Mouse (Mus musculus) regulatory T cell (primary cell): ENCODE data around the gene Gatb.
"Not testable (repeated sequence)": the region's sequence is repeated elsewhere in the genome, so short reads cannot be mapped to it uniquely, and the experiment has no call there.

Source experiments
- in situ Hi-C: fragments of 300-600 bp; cut with MboI, MseI; formaldehyde crosslinking; loops from one replicate; pipeline ENCODE4 v1.15.1; 2025; ENCODE audit warnings: high pct_unique_total_duplicates

The Gatb gene

DNA sequence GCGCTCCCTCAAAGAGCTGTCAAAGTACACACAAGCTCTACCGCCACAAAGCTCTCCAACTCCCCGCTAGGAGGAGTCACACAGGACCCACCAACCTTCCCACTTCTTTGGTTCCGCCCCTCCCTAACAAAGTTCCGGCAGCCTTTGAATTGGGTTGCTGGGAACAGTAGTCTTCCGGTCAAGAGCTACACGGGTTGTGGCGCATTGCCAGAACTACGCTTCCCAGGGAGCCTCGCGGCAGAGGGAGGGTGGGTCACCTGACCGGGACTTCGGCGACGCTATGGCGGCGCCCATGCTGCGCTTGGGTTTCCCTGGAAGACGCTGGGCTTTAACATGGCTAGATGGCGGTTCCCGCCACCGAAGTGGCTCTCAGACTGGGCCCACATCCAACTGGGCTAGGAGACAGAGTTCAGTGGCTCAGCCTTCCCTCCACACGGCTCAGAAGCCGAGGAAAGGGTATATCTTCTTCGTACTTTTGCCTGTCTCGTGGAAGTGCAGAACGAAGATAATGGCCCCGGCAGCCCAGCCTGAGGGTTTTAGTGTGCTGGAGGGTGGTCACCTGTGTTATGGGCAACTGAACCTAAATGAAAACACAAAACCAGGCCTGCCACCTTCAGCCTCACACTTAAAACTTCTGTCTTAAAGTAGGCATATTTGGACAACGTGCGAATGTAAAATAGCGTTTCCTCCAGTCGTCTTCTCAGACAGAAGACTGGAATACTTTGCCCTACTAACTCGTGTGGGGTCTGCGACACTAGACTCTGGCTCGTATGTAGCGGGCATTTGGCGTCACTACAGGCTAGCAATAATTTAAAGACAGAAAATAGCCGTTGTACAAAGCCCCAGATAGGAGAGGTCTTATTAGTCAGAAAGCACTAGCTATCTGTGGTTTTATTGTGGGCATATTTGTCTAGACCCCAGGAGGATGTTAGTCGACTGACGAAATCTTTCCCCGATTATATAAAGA lies at the start of gene Gatb:
Gene Gatb, plus strand, starts transcription at position 256 of the 967 bp plus-strand sequence.
- in situ Hi-C loops: no loop called here

DNA sequence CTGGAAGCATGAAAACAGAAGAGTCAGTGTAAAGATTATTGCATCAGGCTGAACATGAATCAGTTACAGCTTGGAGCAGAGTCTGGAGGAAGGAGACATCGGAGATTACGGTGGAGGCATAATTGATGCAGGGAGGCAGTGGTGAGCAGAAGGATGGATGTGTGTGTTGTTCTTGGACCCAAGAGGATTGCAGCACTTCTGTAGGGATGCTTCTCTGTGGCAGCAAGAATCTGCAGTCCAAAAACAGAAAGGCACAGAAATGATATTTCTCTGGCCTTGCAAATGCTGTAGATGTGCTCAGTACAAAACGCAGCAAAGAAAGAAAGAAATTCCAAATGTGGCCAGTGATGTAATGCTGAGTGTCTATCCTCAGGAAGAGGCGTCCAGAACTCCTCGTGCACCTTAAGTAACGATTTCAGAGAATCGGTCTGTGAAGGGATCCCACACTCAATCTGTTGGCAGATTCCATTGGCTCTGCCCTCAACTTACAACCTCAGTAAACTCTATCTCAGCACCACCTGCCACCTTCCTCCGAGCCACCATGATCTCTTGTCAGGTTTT lies 43.2 kb upstream of the Gatb start:
- in situ Hi-C loops: no loop called here

DNA sequence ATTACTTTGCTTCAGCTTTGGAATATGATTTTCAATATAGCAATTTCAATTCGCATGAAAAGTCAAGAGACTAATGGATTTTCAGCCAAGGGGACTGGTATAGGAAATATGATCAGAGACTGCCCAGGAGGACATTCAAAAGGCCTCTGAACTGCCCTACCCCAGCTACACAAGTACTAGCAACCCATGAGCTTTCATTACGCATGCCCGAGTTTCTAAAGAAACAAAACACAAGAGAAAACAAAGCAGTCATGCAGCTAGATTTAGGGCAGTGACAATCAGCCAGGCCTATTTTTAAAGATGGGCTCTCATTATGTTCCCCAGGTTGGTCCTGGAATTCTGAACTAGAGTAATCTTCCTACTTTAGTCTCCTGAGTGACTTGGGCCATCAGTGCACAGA lies 41.5 kb upstream of the Gatb start:
- in situ Hi-C loops: no loop called here

DNA sequence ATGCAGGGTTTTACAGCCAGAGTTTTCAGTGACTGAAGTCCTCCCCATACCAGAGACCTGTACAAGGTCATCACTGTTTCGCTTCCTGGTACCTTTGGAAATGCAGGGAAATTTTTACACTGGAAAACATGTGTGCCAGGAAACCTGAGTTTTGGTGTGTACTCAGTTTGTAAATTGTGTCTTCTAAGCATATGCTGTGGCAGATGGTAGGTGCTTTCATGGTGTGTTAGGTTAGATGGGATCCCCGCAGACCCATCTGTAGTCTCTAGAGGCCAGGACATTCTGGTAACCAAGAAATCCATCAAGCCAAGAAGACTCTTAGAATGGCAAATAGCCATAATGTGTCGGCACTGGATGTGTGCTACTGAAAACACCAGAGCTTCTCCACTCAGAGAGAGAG lies 38.9 kb upstream of the Gatb start:
- in situ Hi-C loops: no loop called here

DNA sequence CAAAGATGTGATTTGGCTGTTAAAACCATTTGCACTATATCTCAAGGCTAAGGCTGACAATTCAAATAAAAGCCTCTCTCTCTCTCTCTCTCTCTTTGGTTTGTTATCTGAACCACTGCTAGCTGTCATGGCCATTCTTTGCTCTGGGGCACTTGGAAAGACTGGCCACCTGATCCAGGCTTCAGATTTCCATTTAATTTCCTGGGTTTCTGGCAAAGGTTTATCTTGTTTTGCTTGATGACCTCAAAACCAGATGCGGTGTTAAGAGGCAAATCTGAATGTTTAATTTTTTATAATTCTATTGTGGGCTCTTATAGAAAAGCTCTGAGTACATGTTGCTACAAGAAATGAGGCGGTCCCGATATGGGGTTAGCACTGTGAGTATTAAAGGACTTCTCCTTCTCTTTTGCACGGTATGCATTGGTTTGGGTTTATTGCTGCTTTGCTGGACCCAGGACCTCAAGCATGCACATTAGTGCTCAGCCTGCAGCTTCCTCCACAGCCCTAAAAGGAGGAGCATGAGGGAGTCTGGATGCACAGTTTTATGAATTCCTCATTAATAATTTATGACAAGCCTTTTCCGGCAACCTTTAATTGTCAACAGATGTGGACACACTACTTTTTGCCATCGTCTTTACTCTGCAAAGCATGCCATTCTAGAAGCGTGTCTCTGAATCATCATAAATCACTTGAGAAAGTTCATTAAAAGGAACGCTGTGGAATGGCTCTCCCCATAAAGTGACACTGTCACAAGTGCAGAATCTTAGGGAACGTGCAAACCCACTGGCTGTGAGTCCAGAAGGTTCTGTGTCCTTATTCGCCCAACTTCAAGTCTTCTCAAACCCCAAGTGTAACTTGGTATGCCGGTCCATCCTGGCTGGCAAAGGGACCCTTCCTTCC lies 38.0 kb upstream of the Gatb start:
- in situ Hi-C loops: no loop called here

DNA sequence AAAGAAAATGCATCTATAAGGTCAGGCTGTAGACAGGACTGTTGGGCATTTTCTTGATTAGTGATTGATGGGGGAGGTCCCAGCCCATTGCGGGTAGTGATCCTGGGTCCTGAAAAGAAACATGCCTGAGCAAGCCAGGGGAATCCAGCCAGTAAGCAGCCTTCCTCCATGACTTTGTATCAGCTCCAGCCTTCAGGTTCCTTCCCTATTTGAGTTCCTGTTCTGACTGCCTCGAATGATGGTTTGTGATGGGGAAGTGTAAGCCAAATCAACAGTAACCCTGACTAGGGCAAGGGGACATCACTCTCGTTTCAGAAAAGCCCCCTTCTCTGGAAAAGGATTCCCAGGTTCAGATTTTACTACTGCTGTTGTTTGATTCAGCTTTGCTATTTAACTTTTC lies 31.2 kb upstream of the Gatb start:
- in situ Hi-C loops: no loop called here

DNA sequence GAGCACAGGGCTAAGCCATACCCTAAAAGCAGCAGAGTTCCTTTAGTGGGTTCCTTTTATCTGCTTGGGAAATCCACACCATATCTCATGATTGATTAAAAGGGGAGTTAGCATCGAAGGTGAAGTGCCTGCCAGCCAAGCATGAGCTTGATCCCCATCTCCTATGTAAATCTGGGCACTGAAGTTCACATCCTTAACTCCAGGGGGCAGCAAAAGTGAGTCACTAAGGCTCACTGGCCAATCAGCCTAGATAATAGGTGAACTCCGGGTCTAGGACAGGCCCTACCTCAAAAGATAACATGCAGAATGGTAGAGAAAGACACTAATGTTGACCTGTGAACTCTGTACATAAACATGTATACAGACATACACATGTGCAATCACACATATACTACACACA lies 30.3 kb upstream of the Gatb start:
- in situ Hi-C loops: no loop called here

DNA sequence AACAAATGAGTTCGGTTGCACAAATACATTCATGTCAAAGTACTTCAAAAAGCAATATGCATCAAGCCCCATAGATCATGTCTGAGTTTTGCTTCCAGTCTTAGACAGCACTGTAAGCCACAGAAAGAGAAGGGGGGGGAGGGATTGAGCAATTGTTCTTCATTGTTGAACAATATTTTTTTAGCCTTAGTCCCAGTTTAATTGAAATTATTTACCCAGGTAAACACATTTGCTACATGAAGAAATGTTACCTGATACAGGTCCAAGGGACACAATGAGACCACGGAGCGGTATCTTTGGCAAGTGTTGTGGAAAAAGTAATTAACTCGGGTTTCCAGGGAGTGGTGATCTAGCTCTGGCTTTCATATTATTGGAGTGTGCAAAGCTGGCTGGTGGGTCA lies 23.6 kb upstream of the Gatb start:
- in situ Hi-C loops: loop anchor here (10.0 kb wide), 1 partner anchor 1184 kb away; no protein-coding TSS in a partner anchor

DNA sequence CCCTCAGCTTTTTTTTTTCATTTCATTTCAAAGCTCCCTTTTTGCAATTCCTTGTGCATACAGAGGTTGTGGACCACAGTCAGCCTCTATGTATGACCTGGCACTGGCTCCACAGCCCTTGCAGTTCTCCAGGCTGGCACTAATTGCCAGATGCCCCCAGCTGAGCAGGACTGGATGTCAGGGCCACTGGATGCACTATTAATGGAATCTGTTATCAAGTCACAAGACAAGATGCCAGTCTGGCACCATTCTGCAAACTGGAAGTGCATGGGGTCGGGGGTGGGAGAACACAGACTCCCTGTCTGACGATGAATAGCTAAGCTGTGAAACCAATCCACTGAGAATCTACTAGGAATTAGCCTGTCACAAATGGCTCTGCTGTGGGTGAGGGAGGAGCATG lies 22.6 kb upstream of the Gatb start:
- in situ Hi-C loops: loop anchor here (10.0 kb wide), 1 partner anchor 1183 kb away; no protein-coding TSS in a partner anchor

DNA sequence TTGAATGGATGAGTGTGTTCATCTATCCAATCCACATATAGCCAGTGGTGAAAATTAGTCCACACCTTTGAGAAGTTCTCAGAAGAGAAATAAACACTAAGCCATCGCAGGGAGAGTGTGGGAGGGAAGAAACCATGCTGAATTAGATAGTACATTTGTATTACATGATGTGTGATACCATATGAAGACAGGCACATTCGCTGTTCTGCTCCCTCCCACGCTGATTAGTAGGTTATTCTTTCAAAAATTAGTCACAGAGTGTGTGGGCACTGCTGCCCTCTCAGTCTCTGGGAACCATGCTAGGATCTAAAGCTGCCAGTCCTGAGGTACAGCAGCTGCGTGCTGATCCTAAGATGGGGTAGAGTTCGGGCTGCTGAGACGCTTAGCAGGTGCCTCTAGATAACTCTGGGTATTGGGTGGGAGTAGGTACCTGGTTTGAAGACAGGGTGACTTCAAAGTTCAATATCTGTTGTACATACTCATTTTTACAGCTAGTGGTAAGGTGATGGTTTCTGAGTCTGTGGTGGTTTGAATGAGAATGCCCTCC lies 20.1 kb upstream of the Gatb start:
- in situ Hi-C loops: loop anchor here (10.0 kb wide), 1 partner anchor 1181 kb away; no protein-coding TSS in a partner anchor

DNA sequence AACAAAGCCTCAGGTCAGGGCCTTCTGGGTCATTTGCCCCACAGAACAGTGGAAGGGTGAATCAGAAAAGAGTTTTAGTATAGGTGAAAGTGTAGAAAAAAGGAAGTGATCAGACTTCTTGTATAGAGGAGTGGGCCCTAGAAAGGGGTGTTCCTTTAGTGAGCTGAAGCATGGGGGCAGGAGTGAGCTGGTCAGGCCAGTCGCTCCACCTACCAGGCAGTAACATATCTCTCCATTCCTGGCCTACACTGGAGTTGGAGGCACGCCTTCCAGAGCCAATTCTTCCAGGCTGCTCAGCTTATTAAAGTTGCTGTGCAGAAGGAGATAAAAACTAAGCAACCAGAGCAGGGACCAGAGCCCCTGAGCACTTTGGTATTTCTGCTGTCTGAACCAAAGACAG lies 9.3 kb upstream of the Gatb start:
- in situ Hi-C loops: no loop called here

DNA sequence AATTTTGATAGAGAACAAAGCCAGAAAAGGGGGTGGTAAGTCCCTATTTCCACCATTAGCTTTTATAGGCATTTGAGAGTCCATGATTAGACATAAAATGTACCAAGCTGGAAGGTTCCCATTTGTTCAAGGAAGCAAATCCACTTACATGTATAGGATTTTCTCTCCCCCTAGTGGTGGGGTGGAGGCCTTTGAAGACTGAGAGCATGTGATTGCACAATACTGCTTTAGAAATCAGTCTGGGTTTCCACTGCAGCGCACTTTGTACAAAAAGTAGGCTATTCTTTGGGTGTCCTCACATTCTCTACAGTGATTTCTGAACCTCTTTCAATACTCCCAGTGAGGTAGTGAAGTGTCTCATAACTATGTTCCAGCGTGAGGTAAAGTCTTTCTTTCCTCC lies 2.6 kb upstream of the Gatb start:
- in situ Hi-C loops: no loop called here

DNA sequence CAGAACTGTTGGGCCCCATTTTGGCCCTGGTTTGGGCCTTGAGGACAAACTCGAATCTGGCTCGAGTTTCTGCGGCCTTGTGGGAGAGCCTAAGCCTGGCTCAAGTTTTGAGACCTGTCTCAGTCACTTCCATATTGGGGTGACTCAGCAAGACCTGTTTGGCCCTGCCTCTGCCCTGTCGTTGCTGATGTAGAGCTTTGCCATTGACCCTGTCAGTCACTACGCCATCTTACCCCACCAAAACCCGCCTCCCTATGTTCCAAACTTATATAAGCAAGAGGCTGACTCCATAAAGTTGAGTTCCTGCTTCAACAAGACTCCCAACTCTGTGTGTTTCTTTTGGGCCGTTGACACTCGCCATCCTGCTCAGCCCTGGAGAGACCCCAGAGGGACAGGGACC lies 1.4 kb upstream of the Gatb start:
- in situ Hi-C loops: not testable (repeated sequence)

DNA sequence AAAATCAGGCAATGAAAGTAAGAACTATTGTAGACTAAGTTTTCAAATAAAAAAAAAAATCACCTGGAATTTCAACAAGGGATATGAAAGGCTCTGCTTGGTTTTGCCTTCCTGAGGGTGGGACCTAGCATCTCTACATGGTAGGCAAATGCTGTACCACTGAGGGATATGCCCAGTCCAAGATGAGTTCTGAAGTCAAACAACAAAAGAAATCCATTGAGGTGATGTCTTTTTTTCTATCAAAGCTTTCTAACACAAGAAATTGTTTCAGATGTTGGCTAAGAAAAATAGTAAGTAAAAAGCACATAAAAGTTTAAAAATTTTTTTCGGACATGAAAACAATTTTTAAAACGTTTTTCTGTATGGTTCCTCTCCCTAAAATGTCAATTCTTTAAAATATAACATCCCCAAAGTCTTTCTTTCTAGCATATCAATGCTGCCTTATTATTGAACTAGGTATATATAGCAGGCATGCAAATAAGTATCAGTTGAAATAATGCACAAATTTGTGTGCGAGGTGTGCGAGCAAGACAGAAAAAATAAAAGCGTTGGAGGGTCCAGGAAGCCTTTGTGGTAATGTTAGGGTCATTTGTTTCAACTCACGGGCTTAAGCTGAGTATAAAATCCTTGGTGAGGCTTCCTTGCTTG lies 579 bp upstream of the Gatb start:
- in situ Hi-C loops: no loop called here

DNA sequence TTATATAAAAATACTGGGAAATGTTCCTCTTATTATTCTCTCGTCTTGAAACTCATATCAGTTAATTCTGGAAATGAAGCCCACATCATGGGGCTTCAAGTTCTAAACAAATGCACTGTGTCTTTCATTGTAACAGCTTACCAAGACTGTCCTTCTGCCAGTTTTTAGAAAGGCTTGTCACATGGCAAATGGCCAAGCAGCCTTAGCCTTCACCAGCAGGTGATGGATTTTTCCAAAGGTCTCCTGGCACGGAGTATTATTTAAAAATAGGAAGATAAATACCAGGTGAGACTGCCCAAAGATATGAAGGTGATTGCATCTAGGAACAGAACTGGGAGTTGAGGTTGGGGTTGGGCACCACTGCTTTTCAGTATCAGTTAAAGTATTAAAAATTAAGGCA lies 8.8 kb downstream of the Gatb start:
- in situ Hi-C loops: no loop called here

DNA sequence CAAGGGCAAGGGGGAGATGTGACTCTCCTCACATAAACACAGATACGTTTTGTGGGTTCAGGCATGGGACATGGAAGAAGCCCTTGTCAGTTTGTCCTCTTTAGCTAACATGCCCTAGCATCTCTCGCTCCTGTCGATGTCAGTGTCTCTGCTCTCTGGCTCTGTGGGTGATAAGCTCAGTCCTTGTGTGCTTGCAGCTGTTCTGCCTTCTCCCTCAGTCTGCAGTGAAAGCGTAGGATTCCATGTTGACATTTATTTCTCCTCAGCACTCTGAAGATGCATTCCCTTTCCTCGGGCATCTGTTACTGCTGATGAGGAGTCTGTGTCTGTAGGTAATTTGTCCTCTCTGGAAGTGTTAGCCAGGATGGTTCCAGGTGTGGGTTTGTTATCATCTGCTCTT lies 9.3 kb downstream of the Gatb start:
- in situ Hi-C loops: no loop called here

DNA sequence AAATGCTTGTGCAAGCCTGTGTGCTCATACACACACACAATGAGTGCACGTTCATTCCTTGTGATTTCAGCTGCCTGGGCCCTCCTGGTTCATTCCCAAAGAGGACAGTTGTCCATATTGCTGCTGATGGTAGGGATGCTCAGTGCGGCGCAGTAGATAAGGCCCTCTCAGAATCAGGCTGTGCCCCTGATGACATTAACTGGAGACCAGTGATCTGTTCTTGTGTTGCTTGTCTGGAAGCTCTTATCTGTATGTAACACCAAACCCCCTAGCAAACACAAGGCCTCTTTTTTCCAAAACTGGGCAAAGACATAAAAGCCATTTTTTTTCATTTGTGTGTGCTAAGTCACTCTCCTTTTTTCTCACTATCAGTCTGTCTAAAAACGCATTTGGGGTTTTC lies 11.0 kb downstream of the Gatb start:
- in situ Hi-C loops: no loop called here

DNA sequence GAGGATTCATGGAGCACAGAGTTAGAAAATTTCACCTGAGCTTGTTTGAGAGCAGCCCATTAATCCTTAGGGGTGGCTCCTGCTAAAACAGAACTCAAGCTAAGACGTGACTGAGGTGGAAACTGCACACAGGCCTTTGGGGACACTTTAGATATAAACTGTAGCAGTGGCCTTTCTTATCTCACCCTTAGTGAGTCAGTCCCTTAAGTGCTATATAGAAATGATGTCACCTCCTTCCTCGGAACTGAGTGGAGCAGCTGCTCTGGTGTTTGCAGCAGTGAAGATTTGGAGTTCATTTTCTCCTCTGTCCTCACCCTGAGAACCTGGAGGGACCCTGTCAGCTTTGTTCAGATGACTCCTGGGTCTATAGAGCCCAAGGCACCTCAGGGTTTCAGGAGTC lies 14.8 kb downstream of the Gatb start:
- in situ Hi-C loops: no loop called here

DNA sequence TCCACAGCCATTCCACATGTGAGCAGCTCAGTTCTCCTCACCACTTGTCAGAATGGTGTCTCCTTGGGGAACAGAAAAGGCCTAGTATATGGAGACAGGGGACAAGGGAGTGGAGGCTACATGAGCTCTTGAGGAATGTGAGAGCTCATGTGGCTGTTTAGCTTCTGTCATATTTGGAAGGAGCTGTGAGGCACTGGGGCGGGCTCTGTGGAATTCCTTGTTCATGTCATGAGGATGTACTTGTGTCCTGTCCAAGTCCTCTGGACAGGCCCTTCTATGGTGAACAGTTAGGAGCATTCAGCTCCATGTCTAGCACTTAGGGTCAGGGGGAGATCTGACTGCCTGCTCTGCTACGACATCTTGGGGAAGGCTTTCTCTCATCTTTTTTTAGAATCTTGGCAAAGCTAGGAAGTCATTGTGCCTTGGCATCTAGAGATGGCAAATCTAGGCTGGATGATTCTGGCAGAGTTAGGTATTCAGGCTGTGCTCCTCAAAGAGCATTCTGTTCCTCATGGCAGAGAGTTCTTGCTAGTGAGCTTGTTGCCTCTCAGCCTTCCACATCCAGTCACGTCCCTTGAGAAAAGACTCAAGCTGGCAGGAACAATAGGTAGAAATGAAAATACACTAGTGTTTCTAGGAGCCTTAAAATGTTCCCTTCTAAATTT lies 16.3 kb downstream of the Gatb start:
- in situ Hi-C loops: no loop called here

DNA sequence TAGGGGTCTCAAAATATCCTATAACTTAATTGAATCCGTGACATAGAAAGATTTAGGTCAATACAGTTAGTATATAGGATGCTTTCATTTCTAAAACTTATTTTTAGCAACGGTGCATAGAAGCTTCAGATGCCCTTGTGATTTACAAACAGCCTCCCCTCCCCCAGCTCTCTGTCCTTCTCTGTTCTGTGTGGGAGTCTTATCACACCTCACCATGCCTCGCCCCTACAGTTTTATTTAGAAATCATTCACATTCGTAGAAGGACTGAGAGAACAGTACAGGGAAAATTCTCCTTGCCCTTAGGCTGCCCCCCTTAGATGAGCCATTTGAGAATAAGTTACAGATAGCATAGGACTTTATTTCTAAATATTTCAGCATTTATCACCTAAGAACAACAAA lies 18.1 kb downstream of the Gatb start:
- in situ Hi-C loops: no loop called here
